Mouse (Mus musculus) embryonic fibroblast, embryonic 13.5 days (primary cell): ENCODE data around the gene Egfl6.

Experiments used
- CTCF ChIP-seq: IDR thresholded peaks from 2 replicates; pipeline ENCODE4 v1.5.1; 2011; ENCODE audit warnings: mild to moderate bottlenecking, control low read depth, low read length, moderate library complexity, borderline replicate concordance; ENCODE audit not compliant: insufficient read depth
- POLR2A ChIP-seq: IDR thresholded peaks from 2 replicates; pipeline ENCODE4 v1.6.1; 2011; ENCODE audit warnings: low read depth, mild to moderate bottlenecking, control low read depth, low read length, moderate library complexity

DNA sequence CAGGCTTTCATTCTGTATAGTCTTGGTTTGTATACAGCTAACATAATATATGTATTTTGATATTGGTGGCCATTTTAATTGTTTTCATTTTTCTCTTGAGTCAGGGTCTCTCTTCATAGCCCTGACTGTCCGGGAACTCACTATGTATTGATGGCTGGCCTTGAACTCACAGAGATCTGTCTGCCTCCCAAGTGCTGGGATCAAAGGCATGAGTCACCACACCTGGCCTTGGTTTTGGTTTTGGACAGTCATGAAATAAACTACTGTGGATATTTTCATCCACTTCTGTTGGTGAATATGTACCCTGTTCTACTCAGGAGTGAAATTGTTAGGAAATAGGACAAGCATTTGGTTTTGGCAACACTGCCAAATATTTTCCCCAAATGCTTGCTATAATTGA lies 68.9 kb downstream of the Egfl6 start:
- TF ChIP-seq POLR2A (no peak), CTCF (no peak)
